Mouse (Mus musculus) large intestine, adult 2 months (tissue): Measurements from ENCODE around the gene Adsl. TPM values are rescaled to one million over a fixed set of nuclear protein-coding genes. Genes with fewer than 3 reads are reported as not detected.
"Not testable (repeated sequence)": the region's sequence is repeated elsewhere in the genome, so short reads cannot be mapped to it uniquely, and the experiment has no call there.

ENCODE experiments used
- DNase-seq: peaks from one replicate; pipeline ENCODE4 v3.0.0-alpha.2; 2012; ENCODE audit warnings: low read depth, low spot score
- WGBS: fragments of 180-500 bp; shearing (Covaris S2); methylation state at CpG from one replicate; pipeline ENCODE4 v1.1.7; 2018; 5-methylcytosine and 5-hydroxymethylcytosine counted together
- polyA plus RNA-seq: library from polyadenylated mRNA; depleted of rRNA; stranded (reverse); fragments of >200 nt; gene quantifications from 2 replicates; pipeline ENCODE4 v1.2.3, GENCODE M21; 2012; rRNA removed

The Adsl gene
- polyA plus RNA-seq, result 48.0 and 54.2 TPM in 2 replicates

DNA sequence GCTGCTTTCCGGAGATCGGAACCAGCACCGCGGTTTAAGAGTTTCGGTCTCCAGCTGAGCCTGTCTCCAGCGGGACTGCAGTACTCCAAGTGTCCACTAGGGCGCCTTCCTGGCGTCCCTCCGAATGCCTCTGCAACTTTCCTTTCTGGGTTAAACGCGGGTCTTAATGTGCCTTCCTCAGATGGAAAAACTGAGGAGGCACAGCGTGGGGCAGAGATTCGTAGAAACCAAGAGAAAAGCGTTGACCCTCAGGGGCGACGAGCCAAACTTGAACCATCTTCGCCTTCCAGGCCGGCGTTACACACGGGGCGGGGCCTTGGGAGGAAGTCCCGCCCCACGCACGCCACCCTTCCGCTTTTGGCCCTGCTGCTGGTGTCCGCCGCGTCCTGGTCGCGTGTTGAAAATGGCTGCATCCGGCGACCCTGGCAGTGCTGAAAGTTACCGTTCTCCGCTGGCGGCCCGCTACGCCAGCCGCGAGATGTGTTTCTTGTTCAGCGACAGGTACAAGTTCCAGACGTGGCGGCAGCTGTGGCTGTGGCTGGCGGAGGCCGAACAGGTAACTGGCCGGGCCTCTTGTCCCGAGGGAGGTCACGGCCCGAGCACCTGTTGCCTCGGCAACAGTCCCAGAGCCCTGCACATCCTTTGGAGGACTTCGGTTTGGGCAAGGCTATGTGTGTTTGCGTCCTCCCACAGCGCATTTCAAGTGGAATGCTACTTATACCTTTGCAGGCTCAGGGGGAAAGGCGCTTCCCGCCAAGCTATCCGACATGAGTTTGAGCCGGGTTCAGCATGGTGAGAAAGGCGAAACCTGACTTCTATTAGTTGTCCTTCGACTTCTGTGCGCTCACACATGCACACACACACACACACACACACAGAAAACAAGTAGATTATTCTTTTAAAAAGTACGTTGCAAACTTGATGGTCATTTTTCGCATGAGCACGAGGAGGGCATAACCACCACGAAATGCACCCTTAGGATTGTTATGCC is at the start of gene Adsl:
Gene Adsl (plus strand): TSS at position 346 of the 991 bp plus-strand sequence.
- DNase-seq, result peak; percentile 59
- WGBS, result under 1% methylated on average over 63 of the region's 63 CpGs

DNA sequence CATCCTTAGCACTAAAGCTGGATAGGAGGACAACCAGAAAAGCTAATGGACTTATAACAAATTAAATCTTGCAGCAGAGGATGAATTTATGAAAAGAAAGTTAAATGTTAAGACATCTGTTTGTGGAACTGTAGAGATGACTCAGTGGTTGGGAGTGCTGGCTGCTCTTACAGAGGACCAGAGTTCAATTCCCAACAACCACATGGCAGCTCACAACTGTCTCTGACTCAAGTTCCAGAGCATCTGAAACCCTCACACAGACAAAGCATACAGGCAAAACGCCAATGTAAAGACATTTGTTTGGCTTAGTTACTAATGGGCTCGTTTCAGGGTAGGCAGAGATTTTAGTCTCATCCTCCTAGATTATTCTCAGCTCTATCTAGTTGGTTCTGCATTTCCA is 48.5 kb upstream of the Adsl start:
- 55% methylated on average over 2 of the region's 2 CpGs for WGBS
- DNase-seq, result no peak

DNA sequence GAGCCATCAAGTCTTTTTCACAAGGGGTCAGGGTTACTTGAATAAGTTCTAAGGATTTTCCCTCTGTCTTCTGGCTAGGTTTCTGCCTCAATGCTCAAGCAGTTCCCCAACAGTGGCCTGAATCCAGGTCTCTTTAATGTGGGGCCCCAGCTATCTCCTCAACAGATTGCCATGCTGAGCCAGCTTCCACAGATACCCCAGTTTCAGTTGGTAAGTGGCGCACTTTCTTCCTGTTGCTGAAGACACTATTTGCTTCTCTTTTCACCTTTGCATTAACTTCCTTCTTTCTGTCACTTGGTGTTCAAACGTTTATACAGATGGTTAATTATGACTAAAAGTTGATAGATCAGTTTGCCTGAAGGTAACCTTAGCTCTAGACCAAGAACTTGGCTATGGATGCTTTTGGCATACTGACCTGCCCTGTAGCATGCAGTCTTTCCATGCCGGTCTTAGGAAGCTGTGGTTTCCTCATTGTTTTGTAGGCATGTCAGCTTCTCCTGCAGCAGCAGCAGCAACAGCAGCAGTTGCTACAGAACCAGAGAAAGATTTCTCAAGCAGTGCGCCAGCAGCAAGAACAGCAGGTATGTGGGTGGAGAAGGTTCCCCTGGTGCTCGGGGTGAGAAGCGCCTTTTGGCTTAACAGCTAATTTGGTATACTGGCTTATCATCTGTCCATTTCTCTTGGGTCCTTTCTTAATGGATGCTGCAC is 46.3 kb upstream of the Adsl start:
- no peak for DNase-seq
- WGBS, result 77% methylated on average over 6 of the region's 6 CpGs

DNA sequence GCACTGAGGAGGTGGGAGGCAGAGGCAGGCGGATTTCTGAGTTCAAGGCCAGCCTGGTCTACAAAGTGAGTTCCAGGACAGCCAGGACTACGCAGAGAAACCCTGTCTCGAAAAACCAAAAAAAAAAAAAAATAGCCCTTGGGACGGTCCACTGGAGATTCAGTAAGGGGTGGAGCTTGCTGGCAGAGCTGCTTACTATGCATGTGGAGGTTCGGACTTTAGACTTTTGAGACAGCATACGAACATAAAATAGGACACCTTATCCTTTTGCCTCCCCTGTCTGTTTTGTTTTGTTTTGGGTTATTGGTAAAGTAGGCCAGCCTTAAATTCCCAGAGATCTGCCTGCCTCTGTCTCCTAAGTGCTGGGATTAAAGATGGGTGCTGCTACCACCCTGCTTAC is 43.5 kb upstream of the Adsl start:
- 83% methylated on average over 6 of the region's 6 CpGs for WGBS
- DNase-seq, result not testable (repeated sequence)

DNA sequence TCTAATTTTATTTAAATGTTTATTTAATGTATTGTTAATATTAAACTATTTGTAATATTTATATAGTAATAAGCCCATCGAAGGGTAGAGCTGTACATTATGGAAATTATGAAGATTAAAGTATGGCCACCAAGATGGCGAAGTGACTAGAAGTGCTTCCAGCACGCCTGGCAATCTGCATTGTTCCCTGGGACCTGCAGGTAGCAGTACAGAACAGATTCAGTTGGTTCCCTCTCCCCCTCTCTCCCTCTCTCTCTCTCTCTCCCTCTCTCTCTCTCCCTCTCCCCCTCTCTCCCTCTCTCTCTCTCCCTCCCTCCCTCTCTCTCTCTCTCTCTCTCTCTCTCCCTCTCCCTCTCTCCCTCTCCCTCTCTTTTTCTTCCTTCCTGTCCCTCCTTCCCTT is 38.1 kb upstream of the Adsl start:
- 93% methylated on average over 3 of the region's 3 CpGs for WGBS
- no peak for DNase-seq

DNA sequence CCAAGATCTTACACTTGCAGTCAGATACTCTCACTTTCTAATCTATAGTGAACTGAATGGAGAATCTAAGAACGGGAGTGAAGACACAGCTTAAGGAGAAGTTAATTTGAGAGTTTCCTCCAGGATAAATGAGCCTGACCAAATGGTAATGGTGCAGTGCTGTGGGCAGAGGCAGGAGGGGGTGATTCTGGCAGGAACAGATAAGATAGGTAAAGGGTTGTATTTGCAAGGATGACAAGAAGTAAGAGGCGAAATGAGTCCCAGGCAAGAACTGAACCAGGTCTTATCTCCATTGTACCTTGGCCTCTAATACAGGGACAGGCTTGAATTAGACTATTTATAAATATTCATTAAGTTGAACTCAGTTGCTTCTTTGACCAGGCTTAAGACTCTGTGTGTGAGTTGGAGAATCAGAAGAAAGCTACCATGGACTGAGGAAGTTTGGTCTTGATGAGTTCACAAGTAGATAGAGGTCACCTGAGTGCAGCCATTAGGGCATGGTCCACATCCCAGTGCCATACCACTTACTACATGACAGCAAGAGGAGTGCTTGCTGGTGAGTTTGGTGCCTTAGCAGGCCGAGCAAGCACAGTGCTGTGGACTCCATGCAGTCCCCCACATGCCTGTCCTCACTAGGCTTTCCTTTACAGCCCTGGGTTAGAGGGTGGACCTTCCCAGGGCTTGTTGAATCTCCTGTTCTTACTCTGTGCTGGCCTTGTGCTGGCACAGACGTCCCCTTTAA is 37.3 kb upstream of the Adsl start:
- 92% methylated on average over 4 of the region's 4 CpGs for WGBS
- DNase-seq, result no peak

DNA sequence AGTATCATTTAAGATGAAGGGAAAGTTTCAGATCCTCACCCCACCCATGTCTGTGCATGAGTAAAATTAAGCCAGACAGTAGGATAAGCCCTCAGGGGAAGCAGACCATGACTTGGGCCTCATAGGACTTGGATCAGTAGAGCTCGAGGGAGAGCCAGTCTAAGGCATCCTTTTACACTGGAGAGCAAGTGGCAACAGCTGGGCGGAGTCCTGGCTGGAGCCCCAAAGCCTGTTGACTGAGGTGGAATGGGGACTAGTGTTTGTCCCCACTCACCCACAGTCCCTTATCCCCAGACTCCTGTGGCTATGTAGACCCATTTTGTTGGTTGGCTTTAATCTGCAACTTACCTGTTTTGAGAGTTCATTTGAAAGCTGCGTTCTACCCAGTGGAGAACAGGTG is 36.1 kb upstream of the Adsl start:
- DNase-seq, result no peak
- 85% methylated on average over 3 of the region's 3 CpGs for WGBS

DNA sequence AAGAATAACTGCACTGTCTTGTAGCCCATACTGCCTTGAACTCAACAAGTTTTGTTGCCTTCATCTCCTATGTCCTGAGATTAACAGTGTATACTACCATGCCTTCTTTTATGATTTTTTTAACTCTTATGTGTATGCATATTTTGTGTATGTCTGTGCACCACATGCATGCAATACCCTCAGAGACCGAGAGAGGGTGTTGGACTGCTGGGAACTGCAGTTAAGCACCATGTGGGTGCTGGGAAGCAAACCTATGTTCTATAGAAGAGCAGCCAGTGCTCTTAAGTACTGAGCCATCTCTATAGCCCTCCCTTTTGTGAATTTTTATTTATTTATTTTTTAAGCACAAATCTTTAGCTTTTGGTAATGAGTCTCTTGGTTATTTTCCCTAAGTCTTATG is 34.5 kb upstream of the Adsl start:
- no peak for DNase-seq
- WGBS, result 90% methylated on average over 1 of the region's 1 CpGs

DNA sequence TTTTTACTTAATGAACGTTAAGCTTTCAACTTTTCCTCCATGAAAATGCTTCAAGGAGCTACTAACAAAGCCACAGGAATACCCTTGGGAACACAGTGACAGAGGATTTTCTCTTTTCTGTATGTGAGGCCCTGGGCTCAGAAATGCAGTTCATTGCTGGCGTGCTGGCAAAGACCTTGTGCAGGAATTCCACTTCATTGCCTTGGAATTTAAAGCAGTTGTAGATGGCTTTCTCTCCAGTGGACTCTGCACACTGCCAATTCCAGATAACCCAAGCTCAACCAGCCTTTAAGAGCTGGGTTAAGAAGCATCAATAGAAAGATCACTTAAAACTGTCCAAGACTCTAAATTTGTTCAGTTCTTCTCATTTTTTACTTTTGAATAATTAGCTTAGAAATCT is 32.4 kb upstream of the Adsl start:
- no peak for DNase-seq
- WGBS, result 80% methylated on average over 2 of the region's 2 CpGs

DNA sequence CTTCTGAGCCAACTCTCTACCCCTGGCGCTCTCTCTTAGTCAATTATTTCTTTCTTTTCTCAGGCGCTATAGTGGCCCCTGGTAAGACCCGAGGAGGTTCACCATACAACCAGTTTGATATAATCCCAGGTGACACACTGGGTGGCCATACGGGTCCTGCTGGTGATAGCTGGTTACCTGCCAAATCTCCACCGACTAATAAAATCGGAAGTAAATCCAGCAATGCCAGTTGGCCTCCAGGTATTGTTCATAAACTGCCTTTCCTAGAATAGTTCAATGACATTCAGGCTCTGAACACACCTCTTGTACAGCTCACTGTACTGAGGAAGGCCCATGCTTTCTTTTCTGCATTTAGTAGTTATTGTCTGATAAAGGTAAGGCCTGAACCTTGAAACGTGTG is 31.7 kb upstream of the Adsl start:
- DNase-seq, result no peak
- WGBS, result 75% methylated on average over 7 of the region's 7 CpGs

DNA sequence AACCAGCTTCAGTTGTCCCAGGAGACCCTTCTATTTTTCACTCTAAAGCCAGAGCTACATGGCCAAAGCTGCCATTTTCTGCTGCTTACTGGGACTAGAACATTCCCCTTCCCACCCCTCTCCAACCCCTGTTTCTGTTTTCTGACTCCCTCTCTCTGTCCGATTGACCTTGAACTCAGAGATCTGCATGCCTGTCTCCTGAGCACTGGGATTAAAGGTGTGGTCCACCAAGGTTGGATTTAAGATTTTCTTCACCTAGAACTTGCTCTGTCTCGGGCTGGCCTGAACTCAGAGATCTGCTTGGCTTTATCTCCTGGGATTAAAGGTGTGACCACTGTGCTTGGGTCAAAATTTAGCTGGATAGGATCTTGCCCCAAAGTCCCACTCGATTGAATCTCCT is 27.9 kb upstream of the Adsl start:
- WGBS, result 97% methylated on average over 3 of the region's 3 CpGs
- no peak for DNase-seq

DNA sequence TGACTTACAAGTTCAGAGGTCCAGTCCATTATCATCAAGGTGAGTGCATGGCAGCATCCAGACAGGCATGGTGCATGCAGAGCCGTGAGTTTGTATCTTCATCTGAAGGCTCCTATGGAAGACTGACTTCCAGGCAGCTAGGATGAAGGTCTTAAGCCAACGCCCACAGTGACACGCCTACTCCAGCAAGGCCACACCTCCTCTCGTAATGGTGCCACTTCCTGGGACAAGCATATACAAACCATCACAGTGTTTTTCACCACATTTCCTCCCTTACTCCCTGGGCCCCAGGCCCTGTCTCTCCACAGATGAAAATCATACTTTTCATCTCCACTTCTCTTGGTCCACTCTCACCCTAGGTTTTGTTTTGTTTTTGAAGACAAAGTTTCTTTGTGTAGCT is 26.5 kb upstream of the Adsl start:
- WGBS, result 61% methylated on average over 4 of the region's 4 CpGs
- no peak for DNase-seq

DNA sequence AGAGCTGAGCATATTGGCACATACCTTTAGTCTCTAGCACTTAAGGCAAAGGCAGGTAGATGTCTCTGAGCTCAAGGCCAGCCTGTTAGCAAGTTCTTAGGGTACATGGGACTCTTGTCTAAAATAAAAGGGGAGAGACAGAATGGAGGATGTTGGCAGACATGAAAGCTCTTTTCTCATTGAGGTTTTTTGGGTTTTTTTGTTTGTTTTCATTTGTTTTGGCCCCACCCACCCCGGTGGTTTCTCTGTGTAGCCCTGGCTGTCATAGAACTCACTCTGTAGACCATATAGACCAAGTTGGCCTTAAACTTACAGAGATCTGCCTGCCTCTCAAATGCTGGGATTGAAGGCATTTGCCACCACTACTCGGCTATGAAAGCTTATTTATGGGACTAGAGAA is 24.1 kb upstream of the Adsl start:
- 89% methylated on average over 2 of the region's 2 CpGs for WGBS
- no peak for DNase-seq

DNA sequence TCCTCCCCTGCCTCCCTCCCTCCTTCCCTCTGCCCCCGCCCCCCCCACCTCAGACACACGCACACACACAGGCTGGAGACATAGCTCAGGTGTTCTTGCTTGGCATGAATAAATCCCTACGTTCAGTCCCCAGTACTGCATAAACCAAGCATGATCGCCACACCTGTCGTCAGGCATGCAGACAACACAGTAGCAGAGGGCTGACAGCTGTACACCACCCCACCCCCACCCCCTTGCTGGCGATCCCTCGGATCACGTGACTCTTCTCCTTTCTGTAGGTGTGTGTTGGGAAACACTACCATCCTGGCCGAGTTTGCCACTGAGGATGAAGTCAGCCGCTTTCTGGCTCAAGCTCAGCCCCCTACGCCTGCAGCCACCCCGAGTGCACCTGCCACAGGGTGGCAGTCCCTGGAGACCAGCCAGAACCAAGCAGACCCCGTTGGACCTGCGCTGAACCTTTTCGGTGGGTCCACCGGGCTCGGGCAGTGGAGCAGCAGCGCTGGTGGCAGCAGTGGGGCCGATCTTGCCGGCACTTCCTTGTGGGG is 19.4 kb upstream of the Adsl start:
- WGBS, result 86% methylated on average over 20 of the region's 20 CpGs
- DNase-seq, result no peak

DNA sequence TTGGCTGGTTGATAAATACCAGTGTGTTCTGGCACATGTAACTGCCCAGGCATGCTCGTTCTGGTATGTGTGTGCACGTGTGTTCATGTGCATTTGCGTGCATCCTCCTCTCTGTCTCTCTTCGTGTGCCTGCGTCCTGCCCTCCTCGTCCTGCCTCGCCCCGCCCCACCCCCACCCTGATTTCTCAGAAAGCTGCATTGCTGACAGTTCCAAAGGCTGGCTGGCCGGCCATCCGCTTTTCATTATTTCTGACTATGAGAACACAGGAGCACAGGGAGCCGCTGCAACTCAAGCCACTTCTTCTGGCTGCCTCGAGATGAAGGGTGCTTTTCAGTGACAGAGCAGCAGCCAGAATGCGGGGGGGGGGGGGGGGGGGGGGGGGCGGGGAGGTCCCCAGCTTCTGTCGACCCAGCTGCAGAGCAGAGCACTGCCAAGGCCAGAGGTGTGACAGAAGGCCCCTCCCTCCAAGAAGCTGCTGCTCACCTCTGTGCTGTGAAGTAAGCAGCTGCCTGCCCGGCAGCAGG is 18.2 kb upstream of the Adsl start:
- WGBS, result 59% methylated on average over 15 of the region's 16 CpGs
- no peak for DNase-seq

DNA sequence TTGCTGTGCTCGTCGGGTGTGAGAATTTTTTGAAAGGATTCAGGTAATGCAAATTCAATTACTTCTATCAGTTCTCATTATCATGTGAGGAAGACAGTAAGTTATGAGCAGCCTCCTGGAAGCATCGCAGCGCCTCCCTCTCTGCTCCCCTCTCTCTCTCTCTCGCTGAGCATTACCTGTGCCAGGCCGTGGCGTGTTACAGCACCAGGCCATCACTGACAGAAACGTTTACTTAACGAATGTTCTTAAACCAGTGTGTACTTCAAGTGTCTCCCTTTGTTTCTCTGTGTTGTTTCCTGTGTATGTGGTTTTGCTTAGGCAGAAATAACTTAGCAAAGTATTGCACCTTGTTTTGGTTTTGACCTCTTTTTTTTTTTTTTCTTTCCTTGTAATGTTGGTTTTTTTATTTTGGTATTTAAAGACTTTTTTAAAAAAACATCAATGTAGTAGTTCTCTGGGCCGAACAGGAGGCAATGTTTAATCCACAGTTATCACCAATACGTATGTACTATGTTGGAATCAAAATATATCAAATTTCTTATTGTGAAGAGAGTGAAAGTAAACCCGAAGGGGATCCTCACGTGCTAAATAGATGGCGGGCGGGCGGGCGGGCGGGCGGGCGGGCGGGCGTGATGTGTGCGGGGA is 17.5 kb upstream of the Adsl start:
- 90% methylated on average over 23 of the region's 23 CpGs for WGBS
- not testable (repeated sequence) for DNase-seq

DNA sequence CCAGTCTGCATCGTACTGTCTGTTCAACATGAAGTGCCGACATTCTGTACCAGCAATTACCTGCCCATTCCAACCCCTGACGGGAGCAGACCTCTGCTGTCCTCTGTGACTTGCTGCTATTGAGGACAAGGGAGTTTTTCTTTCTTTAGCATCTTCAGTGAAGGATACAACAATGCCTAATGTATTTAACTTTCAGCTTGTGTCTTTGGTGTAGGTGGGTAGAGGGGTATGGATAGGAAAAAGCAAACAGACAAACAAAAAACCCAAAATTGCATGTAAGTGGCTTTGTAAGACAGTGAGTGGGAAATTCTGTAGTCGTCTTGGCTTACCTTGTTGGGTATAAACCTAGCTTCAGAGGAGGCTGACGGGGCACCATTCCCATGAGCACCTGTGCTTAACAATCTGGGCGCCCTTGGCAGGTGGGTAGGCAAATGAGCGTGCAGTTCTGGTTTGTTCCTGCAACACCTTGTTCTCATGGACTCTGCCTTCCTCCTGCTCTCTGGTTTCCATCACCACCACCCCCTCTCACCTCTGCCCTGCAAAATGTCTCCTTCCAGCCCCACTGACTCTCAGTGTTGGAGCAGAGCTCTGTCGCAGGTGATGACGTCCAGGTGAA is 16.8 kb upstream of the Adsl start:
- 92% methylated on average over 9 of the region's 9 CpGs for WGBS
- no peak for DNase-seq

DNA sequence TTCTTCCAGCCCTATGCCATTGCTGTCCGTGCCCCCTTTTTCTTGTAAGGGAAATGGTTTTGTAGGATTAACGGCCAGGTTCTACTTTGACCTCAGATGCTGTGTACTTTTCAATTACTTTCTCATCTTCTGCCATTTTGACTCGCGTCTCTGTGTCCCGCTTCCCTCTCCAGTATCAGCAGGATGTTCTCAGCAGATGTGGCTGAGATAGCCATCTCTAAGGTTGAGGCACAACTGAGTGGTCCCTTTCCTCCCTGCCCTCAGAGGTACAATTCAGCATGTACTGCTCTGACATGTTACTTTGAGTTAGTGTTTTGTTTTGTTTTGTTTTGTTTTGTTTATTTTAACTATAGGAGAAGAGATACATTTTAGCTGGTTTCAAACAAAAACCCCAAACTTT is 13.4 kb upstream of the Adsl start:
- 92% methylated on average over 5 of the region's 5 CpGs for WGBS
- no peak for DNase-seq

DNA sequence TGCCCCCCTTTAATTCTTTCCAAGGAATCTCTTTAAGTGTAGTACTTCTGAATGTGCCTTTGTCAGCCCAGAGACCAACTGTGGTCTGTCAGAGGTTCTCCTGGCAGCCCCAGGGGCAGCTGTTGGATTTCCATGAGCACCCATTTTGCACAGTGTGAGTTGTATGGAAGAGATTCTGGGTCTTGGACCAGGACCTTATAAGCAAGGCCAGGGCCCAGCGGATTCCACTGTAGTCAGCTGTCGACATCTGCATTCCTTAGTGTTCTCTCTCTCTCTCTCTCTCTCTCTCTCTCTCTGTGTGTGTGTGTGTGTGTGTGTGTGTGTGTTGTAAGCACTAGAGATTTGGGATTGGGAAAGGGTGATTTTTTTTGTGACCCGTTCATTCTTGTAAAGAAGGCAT is 11.6 kb upstream of the Adsl start:
- DNase-seq, result no peak
- WGBS, result 65% methylated on average over 3 of the region's 3 CpGs
